Mouse (Mus musculus) cerebellum, postnatal 10 days (tissue): Measurements from ENCODE around the gene Astn2.

Experiments
- DNase-seq, 2 experiments: peaks; one replicate each; pipeline ENCODE4 v3.0.0; 2021; ENCODE audit warnings: mixed read lengths in 2 of 2

Gene Astn2

DNA sequence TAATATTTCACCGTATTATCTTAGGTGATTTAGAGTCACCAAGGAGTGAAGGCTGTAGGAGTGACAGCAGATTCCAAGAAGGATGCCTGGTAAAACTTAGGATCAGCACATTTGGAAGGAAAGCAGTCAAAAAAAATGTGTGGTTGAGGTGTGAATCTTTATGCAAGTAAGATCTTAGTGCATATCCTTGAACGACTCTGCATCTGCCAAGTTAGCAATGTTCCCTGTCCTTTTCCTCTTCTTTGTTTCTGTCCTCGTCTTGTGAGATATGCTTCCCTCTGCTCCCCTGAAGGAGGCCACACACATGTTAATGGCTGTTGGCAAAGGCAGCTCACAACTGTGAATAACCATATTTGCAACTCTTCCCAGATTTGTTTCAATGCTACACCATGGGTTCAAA lies 439.8 kb downstream of the Astn2 start:
- no peak for DNase-seq

DNA sequence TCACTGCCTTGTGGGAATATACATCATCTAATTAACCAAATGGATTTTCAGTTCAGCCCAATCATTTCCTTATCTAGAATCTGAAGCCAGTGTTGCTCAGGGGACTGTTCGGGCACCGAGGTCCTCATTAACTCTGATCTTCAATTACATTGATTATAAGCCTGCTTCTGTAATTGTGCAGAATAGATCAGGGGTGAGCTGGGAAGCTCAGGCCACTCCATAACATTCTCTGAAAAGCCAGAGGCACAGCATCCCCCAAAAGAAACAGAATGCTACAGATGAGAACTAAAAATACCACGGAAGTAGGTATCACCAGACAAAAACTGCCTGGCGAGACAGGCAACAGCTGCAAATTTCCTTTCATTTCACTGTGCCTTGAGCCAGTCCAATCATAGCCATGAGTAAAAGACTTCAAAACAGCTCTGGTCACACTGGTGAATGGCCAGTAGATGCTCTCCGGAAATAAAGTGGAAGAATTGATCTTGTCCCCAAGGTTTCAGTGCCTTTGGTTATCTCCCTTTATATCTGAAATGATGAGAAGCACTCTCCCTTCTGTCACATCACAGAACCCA lies 445.1 kb downstream of the Astn2 start:
- DNase-seq, result no peak

DNA sequence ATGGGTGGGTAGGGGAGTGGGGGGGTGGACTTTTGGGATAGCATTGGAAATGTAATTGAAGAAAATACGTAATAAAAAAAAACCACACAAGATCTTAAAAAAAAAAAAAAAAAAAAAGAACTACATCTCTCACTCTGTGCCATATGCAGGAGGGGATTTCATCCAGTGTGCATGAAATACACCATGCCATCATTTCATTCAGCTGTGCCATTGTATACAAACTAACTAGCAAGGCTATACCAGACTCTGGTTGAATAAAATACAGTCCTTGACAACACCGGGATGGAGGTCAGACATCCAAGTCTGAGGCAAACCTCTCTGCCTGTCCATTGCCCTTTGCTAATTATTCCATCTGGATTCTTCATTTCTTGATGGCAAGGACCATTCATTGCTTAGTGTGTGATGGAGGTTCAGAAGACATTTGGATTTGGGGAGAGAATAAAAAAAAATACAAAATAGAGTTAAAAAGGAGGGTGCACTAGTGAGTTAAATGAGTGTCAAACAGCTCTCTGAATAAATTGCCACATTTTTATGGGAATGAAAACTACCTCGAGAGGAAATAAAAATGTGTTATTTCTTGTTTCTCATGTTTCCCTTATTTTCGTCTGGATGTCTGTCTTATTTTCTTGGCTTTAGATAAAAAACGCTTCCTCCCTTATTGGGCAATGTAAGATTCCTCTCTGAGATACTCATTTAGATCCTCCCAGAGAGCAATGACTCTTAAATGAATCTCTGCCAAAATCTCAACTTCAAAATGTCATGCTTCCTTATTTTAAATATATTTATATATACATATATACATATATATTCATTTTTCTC lies 445.8 kb downstream of the Astn2 start:
- DNase-seq, result no peak

DNA sequence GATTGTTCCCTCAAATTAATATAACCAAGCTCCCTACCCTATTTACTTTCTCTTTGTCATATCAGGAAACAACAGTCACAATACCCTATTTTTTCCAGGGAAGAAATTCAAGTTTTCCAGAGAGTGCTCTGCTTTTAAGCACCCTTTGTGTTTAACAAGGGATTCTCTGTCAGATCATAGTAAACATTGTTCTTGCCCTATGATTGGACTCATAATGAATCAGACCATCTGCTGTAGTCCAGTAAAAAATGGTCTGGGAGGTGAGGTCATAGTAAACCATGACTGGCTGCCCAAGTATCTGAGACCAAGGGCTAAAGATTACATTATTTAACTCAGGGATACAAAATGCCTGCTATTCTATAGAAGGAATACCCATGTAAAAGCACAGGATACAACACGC lies 452.5 kb downstream of the Astn2 start:
- no peak for DNase-seq

DNA sequence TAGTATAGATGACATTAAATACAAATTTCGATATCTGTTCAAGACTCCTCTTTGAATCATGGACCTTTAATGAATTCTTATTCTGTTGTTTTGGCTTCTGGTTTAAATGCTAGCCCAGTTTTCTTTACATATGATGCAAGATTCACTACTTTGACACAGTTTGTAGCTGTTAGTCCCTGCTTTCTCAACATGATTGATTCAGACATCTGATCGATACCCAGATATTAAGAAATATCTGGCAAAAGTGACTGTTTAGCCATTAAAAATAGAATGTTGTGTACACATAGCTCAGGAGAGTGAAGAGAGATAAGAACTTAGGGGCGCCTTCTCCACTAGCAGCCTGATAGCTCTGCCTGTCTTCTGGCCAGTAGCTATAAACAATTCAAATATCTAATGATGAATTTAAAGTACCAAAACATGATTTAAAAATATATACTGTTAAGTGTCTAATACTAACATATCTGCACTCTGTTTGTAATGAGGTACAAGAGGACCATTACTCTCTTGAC lies 457.2 kb downstream of the Astn2 start:
- no peak for DNase-seq

DNA sequence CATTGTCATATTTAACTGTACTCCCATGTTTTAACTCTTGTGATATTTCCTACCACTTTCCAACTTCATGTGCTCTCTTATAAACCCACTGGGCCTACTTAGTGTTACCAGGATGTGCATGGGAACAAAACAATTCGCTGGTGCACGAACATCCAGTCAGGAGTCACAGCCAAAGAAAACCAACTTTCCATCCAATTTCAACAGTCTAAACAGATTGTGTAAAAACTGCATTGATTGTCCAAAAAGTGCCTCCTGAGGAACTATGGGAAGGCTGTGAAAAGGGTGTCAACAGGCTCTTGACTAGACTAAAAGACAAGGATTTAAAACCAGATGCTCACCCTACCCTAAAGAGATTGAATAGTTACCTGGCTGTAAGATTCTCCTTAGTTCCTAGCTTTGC lies 458.4 kb downstream of the Astn2 start:
- no peak for DNase-seq

DNA sequence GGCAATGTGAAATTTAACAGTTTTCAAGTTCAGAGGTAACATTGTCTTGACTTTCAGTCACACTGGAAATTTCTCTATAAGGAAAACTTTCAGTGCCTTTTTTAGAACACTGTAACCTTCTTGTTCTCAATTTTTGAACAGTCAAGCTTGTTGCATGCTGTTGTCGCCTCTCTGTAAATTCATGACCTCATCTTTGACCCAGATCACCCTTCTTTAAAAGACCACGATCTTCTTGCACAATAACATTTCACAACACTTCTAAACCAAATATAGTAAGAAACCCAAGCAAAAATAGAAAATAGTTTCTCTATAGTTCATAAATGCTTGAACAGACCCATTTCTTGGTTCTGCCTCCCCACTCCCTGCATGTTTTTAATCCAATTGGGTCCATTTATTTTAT lies 473.5 kb downstream of the Astn2 start:
- no peak for DNase-seq

DNA sequence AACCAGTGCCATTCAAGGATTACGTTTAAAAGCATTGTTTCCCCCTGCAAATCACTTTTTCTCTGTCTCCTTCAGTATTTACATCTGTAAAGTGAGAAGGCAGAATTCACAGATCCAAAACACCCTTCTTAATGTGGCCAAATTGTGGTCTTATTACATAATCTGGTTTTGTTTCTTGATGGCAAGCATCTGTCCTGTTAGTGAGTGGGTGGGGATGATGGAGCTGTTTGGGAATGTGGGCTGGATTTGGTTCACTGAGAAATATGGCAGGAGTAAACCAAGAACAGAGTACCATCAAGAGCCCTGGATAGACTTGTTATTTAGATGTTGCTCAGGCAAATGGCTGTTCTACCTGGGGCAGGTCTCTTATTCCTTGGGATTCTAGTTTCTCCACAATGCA lies 484.1 kb downstream of the Astn2 start:
- no peak for DNase-seq

DNA sequence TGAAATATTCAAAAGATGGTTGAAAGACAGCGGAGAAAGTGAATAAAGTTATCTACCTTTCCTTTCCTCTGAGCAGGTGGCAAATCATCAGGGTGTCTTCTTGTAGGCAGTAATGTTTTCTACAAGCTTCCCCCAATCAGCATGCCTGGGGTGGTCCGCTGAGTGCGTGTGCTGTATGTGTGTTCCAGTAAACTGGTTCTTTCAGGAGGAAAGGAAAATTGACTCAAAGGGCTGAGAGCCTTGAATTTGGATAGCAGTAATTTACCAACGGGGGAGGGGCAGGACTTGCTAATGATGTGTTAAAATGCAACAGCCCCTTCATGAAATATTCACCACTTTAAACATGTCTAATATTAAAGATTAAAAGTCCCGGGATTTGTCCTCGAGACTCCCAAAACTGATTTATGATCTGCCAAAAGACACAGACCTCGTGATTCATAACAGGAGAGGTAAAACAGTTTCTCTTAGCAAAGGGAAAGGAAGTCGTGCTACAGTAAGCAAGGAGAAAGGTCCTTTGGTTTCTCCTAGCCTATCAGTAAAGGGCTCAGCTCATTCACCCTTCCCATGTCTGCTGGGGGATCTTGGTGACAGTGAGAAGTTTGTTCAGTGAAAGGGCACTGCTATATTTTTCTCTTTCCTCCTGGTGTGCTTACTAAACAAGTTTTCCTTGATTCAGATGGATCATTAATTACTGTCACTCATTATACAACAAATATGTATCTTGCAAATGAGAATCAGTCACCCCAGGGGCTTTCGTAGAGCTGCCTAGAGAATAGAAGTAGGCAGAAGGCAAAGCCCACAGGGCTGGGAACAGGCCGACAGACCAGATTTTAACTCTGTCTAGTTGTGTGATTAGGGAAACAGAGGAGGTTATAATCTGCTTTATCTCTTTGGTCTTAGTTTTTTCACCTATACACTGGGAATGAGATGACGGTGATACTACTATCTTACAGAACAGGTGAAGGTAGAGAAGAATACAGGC lies 488.1 kb downstream of the Astn2 start:
- DNase-seq, result peak; percentile 29 to 48

DNA sequence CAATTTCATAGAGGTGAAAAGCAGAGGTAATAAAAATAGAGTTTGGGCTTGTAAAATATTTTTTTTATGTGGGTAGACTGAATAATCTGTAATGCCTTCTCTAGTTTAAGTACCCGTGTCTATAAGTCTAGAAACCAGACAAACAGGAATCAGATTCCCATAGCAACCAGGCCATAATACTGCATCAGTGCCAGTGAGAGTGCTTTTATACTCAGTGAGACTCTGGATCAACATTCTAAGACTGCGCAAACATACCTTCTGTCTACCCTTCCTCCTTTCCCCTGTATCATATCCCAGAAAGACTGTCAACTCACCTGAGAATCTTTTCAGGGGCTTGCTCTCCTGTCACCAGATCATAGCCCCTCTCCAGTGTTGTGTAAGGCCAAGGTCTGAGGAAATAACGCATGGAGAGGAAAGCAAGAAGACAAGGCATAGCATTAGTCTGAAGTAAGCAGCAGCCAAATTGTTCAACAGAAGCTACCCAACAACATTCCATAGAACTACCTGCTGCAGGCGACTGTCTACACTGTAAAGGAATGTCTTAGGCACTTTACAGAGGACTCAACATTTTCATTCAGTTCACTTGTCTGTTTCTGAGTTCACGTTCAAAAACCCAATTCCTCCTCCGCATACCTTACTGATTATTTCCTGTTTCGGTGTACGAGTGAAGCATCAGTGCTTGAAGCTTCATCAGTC lies 492.0 kb downstream of the Astn2 start:
- no peak for DNase-seq

DNA sequence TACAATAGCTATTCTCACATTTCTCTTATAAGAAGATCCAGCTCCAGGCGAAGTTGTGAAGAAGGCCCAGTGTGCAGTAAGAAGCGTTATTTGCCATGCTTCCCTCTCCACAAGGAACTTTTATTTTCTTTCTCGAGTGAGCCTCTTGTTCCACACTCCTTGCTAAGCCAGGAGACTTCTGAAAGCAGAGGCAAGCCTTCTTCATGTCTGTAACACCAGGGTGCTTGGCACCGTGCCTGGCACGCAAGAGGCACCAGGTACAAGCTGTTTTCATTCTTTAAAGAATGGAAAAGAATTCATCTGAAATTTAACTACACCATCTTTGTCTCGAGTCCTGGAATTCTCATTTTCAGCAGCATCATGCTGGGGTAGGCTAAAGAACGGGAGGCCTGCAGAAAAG lies 496.8 kb downstream of the Astn2 start:
- DNase-seq, result peak; percentile 77 to 85

DNA sequence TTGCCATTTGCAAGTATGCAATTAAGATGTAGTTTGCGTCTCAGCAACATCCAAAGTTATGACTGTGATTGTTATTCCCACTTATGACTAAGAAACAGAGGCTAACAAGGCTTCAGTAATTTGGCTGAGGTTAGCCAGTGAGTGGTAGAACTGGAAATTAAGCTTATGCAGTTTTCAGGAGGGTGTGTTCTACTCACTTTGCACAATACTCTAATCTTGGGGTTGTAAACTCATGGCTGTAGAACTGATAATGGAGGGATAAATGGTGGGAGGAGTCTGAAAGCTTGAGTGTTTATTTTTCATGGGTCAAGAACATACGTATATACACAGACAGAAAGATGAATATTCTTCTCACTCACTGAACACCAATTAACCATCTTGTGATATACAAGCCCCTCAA lies 499.4 kb downstream of the Astn2 start:
- DNase-seq, result no peak

DNA sequence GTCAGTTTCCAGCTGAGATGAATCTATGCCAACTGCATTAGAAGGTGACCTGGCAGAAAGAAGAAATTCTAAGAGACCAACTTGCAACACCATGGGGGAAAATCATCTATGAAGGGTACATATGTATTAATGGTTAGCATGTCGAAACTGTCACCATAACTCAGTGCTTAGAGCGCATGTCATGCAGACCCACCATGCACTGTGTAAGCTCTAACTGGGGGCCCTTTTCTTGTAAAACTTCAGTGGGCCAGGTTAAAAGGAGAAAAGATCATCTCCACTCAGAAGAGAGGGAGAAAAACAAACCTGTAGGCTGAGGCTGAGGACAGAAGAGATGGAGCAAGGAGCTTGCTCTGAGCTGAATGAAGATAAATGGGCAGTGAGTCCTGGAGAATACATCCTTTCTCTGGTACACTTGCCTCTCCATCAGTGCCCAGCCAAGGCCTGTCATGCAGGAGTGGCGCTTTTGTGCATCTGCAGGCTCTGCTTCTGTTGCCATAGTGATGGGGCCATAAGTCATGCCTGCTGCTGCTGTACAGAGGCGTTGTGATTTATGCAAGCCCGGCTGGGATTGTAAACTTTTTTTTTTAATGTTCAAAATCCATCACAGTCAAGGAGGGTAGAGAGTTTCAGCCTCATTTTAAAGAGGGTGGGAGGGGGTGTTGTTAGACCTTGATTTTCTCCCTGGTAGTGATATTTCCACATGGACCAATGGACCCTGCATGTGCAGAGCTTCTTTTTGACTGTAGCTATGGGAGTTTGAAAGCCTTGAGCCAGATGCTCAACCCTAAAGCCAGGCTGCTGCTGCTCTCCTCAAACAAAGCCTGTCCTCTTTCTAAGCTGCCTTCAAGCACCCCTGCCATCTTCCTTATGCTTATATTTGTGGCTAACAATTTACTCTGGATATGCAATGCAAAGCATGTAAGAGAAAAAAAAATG lies 508.1 kb downstream of the Astn2 start:
- DNase-seq, result peak in 1 of 2 experiments; percentile 23

DNA sequence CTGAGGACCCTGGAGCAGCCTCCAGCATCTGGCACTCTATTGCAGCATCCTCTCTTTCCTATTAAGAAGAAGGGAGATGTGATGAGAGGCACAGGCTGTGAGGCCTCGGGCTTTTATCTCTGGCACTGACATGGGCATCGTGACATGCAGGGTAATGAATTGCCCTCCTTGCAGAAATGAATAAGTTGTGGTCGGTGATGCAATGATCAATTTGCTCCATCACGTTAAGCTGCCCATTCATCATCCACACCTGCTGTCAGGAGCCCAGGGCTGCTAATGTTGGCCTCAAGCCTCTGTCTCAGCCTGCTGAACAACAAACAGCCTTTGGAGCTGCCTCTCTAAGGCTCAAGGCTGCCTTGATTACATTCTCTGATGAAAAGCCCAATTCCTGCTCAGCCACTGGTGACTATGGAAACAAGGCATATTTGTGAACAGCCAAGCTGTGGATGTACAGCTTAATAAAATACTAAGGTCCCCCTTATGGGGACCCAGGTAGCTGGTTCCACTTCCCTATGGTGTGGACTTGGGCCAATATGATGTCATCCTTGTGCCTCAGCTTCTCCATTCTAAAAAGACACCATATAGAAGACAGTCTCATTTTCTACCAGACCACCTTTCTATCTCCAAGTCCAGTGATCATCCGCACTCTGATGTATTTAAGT lies 515.9 kb downstream of the Astn2 start:
- DNase-seq, result peak; percentile 59 to 71

DNA sequence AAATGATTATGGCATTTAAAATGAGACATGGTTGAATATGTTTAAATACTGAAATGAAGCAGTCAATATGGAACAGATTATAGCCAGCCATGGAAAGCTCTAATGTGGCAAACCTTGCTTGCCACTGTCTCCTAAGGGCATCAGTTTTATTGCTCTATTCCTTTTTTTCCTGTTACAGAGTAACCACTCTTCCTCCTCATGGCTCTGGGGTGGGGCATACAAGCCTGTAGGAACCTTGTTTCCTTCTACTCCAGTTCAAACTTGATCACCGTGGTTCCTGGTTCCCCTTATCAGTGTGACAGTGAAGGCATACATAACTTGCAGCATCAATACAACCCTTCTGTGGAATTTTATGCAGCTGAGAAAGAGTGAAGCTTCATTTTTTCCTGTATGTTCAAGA lies 517.5 kb downstream of the Astn2 start:
- no peak for DNase-seq

DNA sequence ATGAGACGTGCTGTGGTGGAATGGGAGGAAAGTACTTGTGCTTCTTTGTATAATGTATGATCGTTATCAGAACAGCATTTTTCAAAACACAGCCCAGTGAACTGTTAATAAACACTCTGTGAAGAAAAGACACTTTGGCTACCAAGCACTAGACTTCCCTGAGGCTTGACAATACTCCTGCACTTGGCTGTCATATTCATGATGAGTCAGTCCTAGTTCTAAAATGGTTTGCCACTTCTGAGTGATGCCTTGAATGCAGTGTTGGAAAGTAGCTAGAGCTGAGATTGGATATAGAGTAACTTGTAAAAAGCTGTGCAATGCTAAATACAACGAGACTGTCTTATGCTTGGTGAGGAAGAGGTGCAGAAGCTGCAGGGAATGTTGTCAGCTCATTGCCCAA lies 518.5 kb downstream of the Astn2 start:
- no peak for DNase-seq

DNA sequence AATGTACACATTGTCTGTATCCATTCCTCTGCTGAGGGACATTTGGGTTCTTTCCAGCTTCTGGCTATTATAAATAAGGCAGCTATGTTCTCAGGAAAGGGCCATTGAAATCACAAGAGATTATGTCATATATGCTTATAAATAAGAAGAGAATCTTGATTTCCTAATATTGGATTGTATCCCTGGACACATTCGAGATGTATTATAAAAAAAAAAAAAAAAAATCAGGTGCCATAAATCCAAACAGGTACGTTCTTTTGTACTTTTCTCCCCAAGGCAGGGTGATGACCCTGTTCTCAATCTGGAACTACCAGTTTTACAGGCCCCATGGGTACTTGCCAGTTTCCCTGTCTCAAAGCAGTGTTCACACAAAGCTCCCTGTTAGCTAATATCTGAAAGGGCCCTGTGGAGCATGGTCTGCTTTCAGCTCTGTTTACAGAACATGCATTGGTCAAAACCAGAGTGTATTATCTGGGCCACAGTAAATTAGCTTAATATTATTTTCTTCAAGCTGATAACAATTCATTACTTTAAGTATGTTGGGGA lies 530.1 kb downstream of the Astn2 start:
- peak in 1 of 2 experiments; percentile 8 for DNase-seq

DNA sequence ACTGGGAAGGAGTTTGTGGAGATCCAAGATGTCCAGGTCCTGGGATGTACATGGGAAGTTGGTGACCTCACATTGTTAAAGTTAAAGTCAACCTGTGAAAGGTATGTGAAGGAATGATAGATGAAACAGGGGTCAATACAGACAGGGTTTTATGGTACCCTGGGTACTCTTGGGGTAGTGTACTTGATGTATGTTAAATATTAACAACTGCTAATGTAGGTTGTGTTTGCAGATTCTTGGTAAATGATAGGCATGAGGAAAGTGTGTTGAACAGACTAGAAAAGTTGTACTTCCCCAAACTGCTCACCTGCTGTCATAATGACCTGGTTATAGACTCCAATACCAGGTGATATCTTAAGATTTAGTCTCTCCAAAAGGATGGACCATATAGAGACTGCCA lies 539.9 kb downstream of the Astn2 start:
- DNase-seq, result no peak

DNA sequence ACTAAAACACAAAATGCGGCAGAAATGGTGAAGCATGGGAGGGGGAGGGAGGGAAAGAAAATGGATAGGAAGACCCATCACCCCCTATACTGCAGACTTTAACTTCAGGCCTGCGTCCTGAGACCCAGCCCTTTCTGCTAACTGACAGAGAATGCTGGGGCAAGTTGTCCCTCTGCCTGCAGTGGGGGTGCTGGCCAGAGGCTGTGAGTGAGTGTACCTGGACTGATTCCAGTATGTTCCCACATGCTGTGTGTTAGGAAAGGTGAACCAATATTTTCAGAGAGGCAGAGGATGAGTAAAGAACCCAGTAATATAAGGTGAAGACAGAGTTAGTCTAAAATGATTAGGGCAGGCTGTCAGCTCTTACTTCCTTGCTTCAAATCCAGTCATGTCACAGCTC lies 561.2 kb downstream of the Astn2 start:
- DNase-seq, result peak in 1 of 2 experiments; percentile 32

DNA sequence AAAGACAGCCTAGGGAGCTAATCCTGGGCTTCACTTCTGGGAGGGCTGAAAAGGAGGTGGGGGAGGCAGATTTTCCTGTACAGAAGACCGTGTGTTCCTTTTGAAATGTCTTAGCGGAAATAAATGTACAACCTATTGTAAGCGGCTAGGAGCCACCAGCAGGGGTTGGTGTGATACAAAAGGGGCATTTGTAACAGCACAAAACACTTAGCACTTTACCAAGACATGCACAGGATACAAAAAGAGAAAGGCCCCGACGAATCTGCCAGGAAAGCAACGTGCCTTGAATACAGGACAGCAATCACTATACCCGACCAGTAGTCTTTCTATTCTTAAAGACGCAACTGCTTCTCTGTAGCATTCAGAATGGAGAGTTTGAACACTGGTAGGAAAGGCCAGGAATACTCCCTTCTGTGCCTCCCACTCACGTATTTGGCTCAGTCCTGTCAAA lies 564.8 kb downstream of the Astn2 start:
- peak; percentile 16 to 51 for DNase-seq
